Mouse (Mus musculus) urinary bladder, adult 2 months (tissue): Measurements from ENCODE around the gene Ksr2. TPM values are rescaled to one million over a fixed set of nuclear protein-coding genes. Genes with fewer than 3 reads are reported as not detected.

Experiments used
- DNase-seq: peaks from one replicate; pipeline ENCODE4 v3.0.0; 2022; ENCODE audit warnings: low spot score
- polyA plus RNA-seq: library from polyadenylated mRNA; depleted of rRNA; stranded (reverse); fragments of >200 nt; gene quantifications from 2 replicates; pipeline ENCODE4 v1.2.3, GENCODE M21; 2012

Gene Ksr2
- polyA plus RNA-seq, 1 experiment = 0.83 TPM

GRCm38 (mm10) chr5:117482013-117482412, 68.2 kb downstream of the Ksr2 start:
- DNase-seq = no peak

GRCm38 (mm10) chr5:117485411-117485810, 71.6 kb downstream of the Ksr2 start:
- DNase-seq = no peak

- no peak for DNase-seq
Measured at GRCm38 (mm10) chr5:117486092-117486491, 72.3 kb downstream of the Ksr2 start.

DNA sequence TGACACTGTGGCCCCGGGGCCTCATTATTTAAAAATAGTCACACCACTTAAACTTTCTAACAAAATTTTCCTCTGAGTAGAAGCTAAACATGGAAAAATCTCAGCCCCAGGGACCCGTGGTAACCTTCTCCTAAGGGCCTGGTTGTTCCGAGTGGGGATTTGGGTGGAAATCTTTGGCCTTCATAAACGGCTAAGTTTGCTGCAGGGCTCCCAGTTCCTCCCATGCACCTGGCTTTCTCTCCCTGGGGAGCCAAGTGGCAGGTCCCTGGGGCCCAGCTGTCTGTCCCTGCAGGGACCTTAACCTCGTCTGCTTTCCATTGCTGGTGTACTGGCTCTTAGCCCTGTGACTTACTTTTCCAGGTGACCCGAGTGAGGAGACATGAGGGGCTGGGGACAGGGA, 74.4 kb downstream of the Ksr2 start:
- no peak for DNase-seq

DNA sequence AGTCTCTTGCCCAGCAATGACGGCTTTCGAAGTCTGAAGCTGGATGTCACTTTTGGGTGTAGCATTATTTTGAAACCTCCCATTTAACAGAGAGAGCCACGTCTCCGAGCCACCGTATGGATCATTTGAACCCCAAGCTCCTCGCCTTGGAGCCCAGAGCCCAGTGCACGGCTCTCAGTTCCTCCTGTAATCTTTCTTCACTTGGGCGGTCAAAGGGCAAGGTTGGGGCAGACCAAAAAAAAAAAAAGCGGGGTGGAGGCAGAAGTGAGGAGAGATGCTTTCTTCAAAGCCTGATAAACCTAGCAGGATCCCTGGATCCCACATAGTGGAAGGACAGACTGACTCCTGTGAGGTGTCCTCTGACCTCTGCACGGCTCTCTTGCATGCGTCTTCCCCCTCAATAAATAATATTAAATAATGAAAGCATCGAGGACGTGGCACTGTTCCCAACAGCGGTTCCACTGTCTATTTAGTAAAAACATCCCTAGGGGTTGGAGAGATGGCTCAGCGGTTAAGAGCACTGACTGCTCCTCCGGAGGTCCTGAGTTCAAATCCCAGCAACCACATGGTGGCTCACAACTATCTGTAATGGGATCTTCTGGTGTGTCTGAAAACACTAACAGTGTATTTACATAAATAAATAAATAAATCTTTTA, 75.0 kb downstream of the Ksr2 start:
- DNase-seq = no peak

GRCm38 (mm10) chr5:117492933-117493863, 79.4 kb downstream of the Ksr2 start:
- no peak for DNase-seq

DNA sequence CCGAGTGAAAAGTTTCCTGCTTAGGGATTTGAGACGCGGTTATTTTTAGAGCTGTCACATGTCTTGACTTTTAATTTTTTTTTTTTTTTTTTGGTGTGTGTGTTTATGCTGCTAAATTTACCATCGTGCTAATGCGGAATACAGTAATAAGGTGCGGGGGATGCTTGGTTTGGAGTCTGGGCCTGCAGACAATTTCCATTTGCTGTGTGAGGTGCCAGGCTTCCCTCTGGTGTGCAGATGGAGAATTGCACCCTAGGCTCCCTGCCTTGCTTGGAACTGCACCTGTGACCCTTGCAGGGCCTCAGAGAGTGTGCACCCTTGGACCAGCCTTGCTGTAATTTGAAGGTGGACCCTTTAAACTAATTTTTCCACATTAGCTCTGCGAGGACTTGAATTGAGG, 80.1 kb downstream of the Ksr2 start:
- no peak for DNase-seq

DNA sequence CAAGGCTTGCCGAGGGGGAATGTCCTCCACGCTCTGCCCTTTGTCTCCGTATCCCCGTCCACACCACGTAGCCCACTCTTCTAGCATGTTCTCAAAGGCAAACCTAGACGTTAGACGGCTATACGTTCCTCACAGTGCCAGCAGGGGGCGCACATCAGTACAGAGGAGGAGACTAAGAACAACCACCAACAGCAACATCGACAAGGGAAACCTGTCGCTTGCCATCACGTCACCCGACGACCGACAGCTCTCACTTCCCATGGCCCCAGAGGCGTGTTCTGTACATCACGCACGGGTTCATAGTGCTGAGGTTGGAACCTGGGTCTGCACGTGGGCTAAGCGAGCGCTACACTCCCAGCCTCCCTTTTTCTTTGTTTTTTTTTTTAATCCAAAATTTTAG, 83.3 kb downstream of the Ksr2 start:
- DNase-seq = no peak

GRCm38 (mm10) chr5:117502611-117503010, 88.8 kb downstream of the Ksr2 start:
- no peak for DNase-seq

GRCm38 (mm10) chr5:117504431-117504830, 90.6 kb downstream of the Ksr2 start:
- no peak for DNase-seq

DNA sequence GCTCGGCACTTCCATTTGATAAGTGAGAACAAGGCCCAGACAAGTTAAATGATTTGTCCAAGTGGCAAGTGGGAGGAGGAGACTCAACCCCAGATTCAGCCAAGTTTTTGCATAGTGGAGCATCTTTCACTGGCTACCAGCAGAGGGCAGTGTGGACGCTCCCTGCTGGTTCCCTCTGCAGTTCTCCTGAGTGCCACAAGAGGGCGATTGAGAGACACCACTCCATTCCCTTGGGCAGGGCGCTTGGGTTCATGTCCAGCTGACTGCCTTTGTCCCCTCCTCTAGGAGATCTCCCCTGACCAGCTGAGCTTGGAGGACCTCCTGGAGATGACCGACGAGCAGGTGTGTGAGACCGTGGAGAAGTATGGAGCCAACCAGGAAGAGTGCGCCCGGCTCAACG, 91.4 kb downstream of the Ksr2 start:
- peak; percentile 40 for DNase-seq

DNA sequence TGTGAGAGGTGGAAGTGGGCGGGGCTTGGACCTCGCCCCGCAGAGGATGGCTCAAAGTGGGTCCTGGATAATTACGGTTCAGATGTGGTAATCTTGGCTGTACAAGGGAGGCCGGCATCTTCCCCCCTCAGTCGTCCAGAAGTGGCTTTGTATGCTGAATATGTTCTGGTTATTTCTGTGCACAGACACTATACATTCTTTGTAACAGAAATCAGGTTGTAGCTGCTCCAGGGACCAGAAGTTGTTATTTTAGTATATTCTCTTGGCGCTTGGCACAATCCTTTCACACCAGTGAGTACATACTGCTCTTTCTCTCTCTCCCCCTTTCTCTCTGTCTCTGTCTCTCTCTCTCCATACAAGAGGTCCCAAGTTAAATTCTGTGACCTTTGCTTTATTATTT, 92.0 kb downstream of the Ksr2 start:
- no peak for DNase-seq

- DNase-seq = no peak
Measured at GRCm38 (mm10) chr5:117506406-117506805, 92.6 kb downstream of the Ksr2 start.

DNA sequence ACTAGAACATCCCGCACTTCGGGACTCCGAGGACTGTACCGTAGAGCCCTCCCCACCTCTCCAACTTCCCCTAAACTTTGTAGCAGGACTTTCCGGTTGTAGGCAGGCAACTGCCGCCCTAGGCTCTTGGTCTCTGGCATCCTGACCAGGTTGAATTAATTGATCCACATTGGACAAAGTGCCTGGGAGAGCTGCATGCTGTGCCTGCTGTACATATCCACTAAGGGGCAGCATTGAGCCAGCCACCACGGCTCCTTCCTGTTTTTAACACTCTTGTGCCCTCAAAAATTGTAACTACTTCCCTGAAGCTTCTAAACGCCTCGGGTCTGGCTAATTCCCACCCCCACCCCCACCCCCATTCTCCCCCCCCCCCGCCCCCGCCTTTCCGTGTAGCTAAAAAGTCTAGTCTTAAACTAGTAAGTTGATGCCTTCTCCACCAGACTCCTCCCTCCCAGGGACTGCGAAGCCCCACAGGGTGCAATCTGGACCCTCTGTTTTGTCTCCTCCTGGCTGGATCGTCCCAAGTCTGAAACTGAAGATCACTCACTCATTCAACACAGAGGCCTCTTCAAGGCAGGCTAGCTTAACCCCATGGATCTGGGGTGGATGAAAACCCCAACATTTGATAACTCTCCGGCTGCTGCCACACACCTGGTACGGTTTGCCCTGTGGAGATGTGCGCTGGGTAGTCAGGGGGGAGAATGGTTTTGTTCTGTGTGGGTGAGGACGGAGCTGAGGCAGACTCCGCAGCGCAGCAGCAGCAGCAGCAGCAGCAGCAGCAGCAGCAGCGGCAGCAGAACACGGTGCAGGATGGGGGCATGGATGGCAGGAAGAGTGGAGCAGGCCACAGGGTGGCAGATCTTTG, 95.9 kb downstream of the Ksr2 start:
- DNase-seq = no peak

DNA sequence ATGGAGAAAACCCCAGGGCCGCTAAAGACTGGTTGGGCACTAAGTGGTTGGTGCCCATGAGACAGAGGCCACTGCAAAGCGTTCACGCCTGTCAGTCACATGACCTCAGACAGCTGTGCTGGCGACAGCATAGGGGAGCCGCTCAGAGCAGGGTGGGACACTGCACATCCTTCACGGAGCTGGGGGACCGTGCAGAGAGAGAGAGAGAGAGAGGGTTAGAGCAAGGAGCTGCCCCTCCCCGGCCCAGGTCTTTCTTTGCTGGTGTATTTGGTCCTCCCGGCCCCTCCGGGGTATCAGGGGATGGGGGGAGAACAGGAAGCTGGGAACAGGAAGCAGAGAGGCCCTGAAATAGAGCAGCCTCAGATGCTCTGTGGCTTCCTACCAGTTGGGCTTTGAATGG, 97.1 kb downstream of the Ksr2 start:
- no peak for DNase-seq

DNA sequence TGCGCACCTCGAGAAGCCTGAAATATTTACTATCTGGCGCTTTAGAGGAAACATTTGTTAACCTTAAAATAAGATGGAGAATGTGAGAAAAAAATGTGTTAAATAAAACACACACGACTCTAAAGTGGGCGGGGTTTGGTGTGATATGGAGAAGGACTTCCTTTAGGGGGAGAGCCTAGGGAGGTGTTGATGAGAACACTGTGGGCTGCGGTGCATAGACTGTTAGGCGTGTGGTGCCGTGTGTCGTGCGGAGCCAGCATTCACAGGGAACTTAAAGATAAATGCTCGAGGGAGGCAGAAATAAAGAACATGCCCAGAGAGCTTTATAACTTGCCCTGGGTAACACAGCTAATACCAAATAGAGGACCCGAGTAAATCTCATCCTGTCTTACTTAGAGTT, 101.6 kb downstream of the Ksr2 start:
- no peak for DNase-seq

GRCm38 (mm10) chr5:117515861-117516260, 102.1 kb downstream of the Ksr2 start:
- DNase-seq = no peak

GRCm38 (mm10) chr5:117516597-117516996, 102.8 kb downstream of the Ksr2 start:
- DNase-seq = no peak

DNA sequence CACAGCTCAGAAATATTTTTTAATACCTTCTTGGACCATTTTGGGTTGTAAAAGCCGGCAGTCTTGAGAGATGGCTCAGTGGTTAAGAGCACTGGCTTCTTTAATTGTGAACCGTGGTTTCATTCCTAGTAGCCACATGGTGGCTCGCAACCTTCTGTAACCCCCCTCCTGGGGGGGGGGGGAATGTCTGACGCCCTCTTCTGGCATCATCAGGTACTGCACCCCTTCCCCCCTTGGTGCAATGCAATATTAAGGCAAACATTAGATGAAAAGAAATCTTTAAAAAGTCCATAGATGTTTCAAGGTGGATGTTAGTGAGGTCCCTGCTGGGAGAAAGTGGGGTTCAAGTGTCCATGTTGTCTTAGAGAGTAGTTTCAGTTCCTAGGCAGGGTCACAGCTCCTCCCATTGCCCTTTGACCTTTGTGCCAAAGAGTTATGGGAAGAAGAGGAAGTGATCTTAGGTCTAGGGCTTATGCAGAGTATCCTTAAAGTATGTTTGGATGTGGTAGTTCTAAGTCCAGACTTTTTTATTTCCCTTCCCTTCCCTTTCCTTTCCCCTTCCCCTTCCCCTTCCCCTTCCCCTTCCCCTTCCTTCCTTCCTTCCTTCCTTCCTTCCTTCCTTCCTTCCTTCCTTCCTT, 106.2 kb downstream of the Ksr2 start:
- no peak for DNase-seq

GRCm38 (mm10) chr5:117521156-117521555, 107.4 kb downstream of the Ksr2 start:
- no peak for DNase-seq

- DNase-seq = no peak
Measured at GRCm38 (mm10) chr5:117521701-117522100, 107.9 kb downstream of the Ksr2 start.

GRCm38 (mm10) chr5:117522471-117522870, 108.7 kb downstream of the Ksr2 start:
- DNase-seq = no peak
